Mouse (Mus musculus): Measurements from ENCODE around the gene Gm49321. TPM values are rescaled to one million over a fixed set of nuclear protein-coding genes. Genes with fewer than 3 reads are reported as not detected.

Gm49321 gene
- polyA plus RNA-seq, 1 experiment from 2014 or later: 18.0 TPM

Other genes starting within 250 kb of the Gm49321 start
- gene Hif1a, start 36.3 kb upstream of the Gm49321 start, polyA plus RNA-seq (2015; fragmentation: Nextera tagmentation; extraction: Ambion mirVana): 89.2 and 100 TPM in 2 replicates
- 36.1 and 37.5 TPM in 2 replicates for gene Snapc1, start 26.8 kb downstream of the Gm49321 start, polyA plus RNA-seq (2015; fragmentation: Nextera tagmentation; extraction: Ambion mirVana)
- 46.6 and 50.2 TPM in 2 replicates for gene Syt16, start 60.0 kb downstream of the Gm49321 start, polyA plus RNA-seq (2015; fragmentation: Nextera tagmentation; extraction: Ambion mirVana)